Mouse (Mus musculus): ENCODE data around the gene Olfr961. TPM values are rescaled to one million over a fixed set of nuclear protein-coding genes. Genes with fewer than 3 reads are reported as not detected.

Olfr961 gene
- total RNA-seq, 1 experiment: not detected

GRCm38 (mm10) chr9:39623783-39624182 is 21.1 kb upstream of the Olfr961 start:
- TF ChIP-seq MAFK (IDR thresholded peaks at IDR 0.05; ENCODE audit: insufficient read depth, low read depth, low read length) (no peak), ZNF384 (IDR thresholded peaks at IDR 0.05; ENCODE audit: low read depth, low read length) (no peak), CHD2 (IDR thresholded peaks at IDR 0.05; ENCODE audit: low read depth, low read length) (no peak), ZC3H11A (IDR thresholded peaks at IDR 0.05; ENCODE audit: borderline replicate concordance, low read depth, low read length) (no peak), HCFC1 (IDR thresholded peaks at IDR 0.05; ENCODE audit: borderline replicate concordance, insufficient read depth, low read length) (no peak)
- Histone ChIP-seq H3K4me1 (ENCODE audit: control insufficient read depth in 2 of 2, insufficient read depth in 2 of 2, low read length in 2 of 2, poor library complexity in 1 of 2) (no peaks in the 10 kb centered on the region), H3K27ac (ENCODE audit: insufficient read depth, low read depth, low read length, poor library complexity, severe bottlenecking) (no peak overlapping the region), H3K36me3 (ENCODE audit: control insufficient read depth, insufficient read depth, low read length, poor library complexity, severe bottlenecking) (no peaks in the 10 kb centered on the region), H3K9ac (ENCODE audit: insufficient read depth, low read depth, low read length, poor library complexity, severe bottlenecking) (no peak overlapping the region), H3K4me3 (ENCODE audit: insufficient read depth in 1 of 2, low read depth in 1 of 2, low read length in 2 of 2, poor library complexity in 1 of 2, severe bottlenecking in 1 of 2) (no peak overlapping the region), H3K9me3 (ENCODE audit: control insufficient read depth, insufficient read depth, low read depth, low read length) (no peaks in the 10 kb centered on the region)
- in situ Hi-C loops (cut with MboI; ENCODE audit: low sequenced_read_pairs in 2 of 2, unreplicated experiment in 2 of 2): no loop called here
- DNase-seq (ENCODE audit: low read depth, low spot score): no peak

GRCm38 (mm10) chr9:39624711-39625110 is 20.2 kb upstream of the Olfr961 start:
- H3K36me3 ChIP-seq (ENCODE audit: control insufficient read depth, insufficient read depth, low read length, poor library complexity, severe bottlenecking): no peaks in the 10 kb centered on the region
- TF ChIP-seq ZC3H11A (IDR thresholded peaks at IDR 0.05; ENCODE audit: borderline replicate concordance, low read depth, low read length) (no peak), ZNF384 (IDR thresholded peaks at IDR 0.05; ENCODE audit: low read depth, low read length) (no peak), CHD2 (IDR thresholded peaks at IDR 0.05; ENCODE audit: low read depth, low read length) (no peak), HCFC1 (IDR thresholded peaks at IDR 0.05; ENCODE audit: borderline replicate concordance, insufficient read depth, low read length) (no peak), MAFK (IDR thresholded peaks at IDR 0.05; ENCODE audit: insufficient read depth, low read depth, low read length) (no peak)
- no peak overlapping the region for H3K4me3 ChIP-seq (ENCODE audit: insufficient read depth in 1 of 2, low read depth in 1 of 2, low read length in 2 of 2, poor library complexity in 1 of 2, severe bottlenecking in 1 of 2)
- no peaks in the 10 kb centered on the region for H3K4me1 ChIP-seq (ENCODE audit: control insufficient read depth in 2 of 2, insufficient read depth in 2 of 2, low read length in 2 of 2, poor library complexity in 1 of 2)
- no peak overlapping the region for H3K9ac ChIP-seq (ENCODE audit: insufficient read depth, low read depth, low read length, poor library complexity, severe bottlenecking)
- in situ Hi-C loops (cut with MboI; ENCODE audit: low sequenced_read_pairs in 2 of 2, unreplicated experiment in 2 of 2): no loop called here
- H3K27ac ChIP-seq (ENCODE audit: insufficient read depth, low read depth, low read length, poor library complexity, severe bottlenecking): no peak overlapping the region
- DNase-seq (ENCODE audit: low read depth, low spot score): no peak
- H3K9me3 ChIP-seq (ENCODE audit: control insufficient read depth, insufficient read depth, low read depth, low read length): no peaks in the 10 kb centered on the region

DNA sequence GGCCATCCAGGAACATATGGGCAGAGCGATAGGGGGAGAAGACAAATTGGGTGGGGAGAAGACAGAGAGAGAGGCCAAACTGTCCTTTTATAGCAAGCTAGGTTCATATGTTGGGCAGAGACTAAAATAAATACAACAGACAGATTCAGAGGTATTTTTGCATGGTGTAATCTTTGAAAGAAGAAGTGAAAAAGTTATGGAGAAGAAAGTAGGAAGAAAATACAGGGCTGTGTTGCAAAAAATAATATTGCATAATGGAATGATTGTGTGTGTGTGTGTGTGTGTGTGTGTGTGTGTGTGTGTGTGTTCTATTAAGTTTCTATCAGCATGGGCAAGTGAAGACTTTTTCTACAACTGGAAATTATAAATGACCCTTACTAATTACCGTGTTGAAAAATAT is 15.8 kb upstream of the Olfr961 start:
- no peak for DNase-seq (ENCODE audit: low read depth, low spot score)
- in situ Hi-C loops (cut with MboI; ENCODE audit: low sequenced_read_pairs in 2 of 2, unreplicated experiment in 2 of 2): no loop called here
- Histone ChIP-seq H3K27ac (ENCODE audit: insufficient read depth, low read depth, low read length, poor library complexity, severe bottlenecking) (no peak overlapping the region), H3K36me3 (ENCODE audit: control insufficient read depth, insufficient read depth, low read length, poor library complexity, severe bottlenecking) (no peaks in the 10 kb centered on the region), H3K9me3 (ENCODE audit: control insufficient read depth, insufficient read depth, low read depth, low read length) (no peaks in the 10 kb centered on the region), H3K4me3 (ENCODE audit: insufficient read depth in 1 of 2, low read depth in 1 of 2, low read length in 2 of 2, poor library complexity in 1 of 2, severe bottlenecking in 1 of 2) (no peak overlapping the region), H3K4me1 (ENCODE audit: control insufficient read depth in 2 of 2, insufficient read depth in 2 of 2, low read length in 2 of 2, poor library complexity in 1 of 2) (no peaks in the 10 kb centered on the region), H3K9ac (ENCODE audit: insufficient read depth, low read depth, low read length, poor library complexity, severe bottlenecking) (no peak overlapping the region)
- no peak for TF ChIP-seq HCFC1 (IDR thresholded peaks at IDR 0.05; ENCODE audit: borderline replicate concordance, insufficient read depth, low read length)
- TF ChIP-seq MAFK (IDR thresholded peaks at IDR 0.05; ENCODE audit: insufficient read depth, low read depth, low read length): no peak
- no peak for TF ChIP-seq ZC3H11A (IDR thresholded peaks at IDR 0.05; ENCODE audit: borderline replicate concordance, low read depth, low read length)
- TF ChIP-seq ZNF384 (IDR thresholded peaks at IDR 0.05; ENCODE audit: low read depth, low read length): no peak
- TF ChIP-seq CHD2 (IDR thresholded peaks at IDR 0.05; ENCODE audit: low read depth, low read length): no peak

DNA sequence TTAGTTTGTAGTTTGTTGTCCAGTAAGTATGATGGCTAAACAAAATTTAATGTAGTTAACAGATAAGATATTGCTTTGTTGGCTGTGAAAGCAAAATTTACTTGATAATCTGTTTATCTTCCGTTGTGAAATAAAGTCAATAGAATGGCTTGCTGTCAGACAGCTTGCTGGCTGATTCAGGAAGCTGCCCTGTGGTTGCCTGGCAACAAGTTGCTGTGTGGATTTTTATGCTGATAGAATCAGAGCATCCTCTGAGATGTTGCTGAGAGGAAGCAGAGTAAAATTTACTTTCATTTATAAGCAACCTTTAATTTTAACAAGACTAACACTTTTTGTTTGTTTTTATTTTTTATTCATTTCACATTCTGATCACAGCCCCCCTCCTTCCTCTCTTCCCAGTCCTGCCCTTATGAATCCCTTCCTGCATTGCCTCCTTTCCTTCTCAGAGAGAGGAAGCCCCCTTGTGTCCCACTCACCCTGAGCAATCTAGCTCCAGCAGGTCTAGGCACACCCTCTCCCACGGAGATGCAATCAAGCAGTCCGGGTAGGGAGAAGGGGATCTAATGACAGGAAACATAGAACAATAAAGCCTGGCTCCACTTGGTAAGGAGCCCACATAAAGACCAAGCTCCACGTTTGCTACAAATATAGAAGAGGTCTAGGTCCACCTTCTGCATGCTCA is 10.8 kb upstream of the Olfr961 start:
- H3K27ac ChIP-seq (ENCODE audit: insufficient read depth, low read depth, low read length, poor library complexity, severe bottlenecking): no peak overlapping the region
- no peaks in the 10 kb centered on the region for H3K9me3 ChIP-seq (ENCODE audit: control insufficient read depth, insufficient read depth, low read depth, low read length)
- no peak for TF ChIP-seq ZNF384 (IDR thresholded peaks at IDR 0.05; ENCODE audit: low read depth, low read length)
- DNase-seq (ENCODE audit: low read depth, low spot score): no peak
- no peak overlapping the region for H3K9ac ChIP-seq (ENCODE audit: insufficient read depth, low read depth, low read length, poor library complexity, severe bottlenecking)
- in situ Hi-C loops (cut with MboI; ENCODE audit: low sequenced_read_pairs in 2 of 2, unreplicated experiment in 2 of 2): no loop called here
- H3K4me3 ChIP-seq (ENCODE audit: insufficient read depth in 1 of 2, low read depth in 1 of 2, low read length in 2 of 2, poor library complexity in 1 of 2, severe bottlenecking in 1 of 2): no peak overlapping the region
- H3K4me1 ChIP-seq (ENCODE audit: control insufficient read depth in 2 of 2, insufficient read depth in 2 of 2, low read length in 2 of 2, poor library complexity in 1 of 2): no peaks in the 10 kb centered on the region
- no peaks in the 10 kb centered on the region for H3K36me3 ChIP-seq (ENCODE audit: control insufficient read depth, insufficient read depth, low read length, poor library complexity, severe bottlenecking)

DNA sequence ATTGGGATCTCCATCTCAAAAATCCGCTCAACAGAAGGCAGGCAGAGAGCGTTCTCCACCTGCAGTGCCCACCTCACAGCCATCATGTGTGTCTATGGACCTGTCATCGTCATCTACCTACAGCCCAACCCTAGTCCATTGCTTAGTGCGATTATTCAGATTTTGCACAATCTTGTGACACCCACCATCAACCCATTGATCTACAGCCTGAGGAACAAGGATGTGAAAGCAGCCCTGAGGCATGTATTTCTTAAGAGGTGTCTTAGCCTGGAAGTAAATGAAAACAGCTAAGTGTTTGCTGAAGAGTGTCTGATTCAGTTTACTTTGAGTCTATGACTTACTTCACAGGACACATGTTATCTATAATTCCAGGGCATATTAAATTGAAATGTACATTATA is 2.5 kb downstream of the Olfr961 start:
- H3K27ac ChIP-seq (ENCODE audit: insufficient read depth, low read depth, low read length, poor library complexity, severe bottlenecking): no peak overlapping the region
- H3K36me3 ChIP-seq (ENCODE audit: control insufficient read depth, insufficient read depth, low read length, poor library complexity, severe bottlenecking): no peaks in the 10 kb centered on the region
- H3K9ac ChIP-seq (ENCODE audit: insufficient read depth, low read depth, low read length, poor library complexity, severe bottlenecking): no peak overlapping the region
- H3K4me1 ChIP-seq (ENCODE audit: control insufficient read depth in 2 of 2, insufficient read depth in 2 of 2, low read length in 2 of 2, poor library complexity in 1 of 2): no peaks in the 10 kb centered on the region
- H3K4me3 ChIP-seq (ENCODE audit: insufficient read depth in 1 of 2, low read depth in 1 of 2, low read length in 2 of 2, poor library complexity in 1 of 2, severe bottlenecking in 1 of 2): no peak overlapping the region
- no peak for DNase-seq (ENCODE audit: low read depth, low spot score)
- H3K9me3 ChIP-seq (ENCODE audit: control insufficient read depth, insufficient read depth, low read depth, low read length): no peaks in the 10 kb centered on the region
- in situ Hi-C loops (cut with MboI; ENCODE audit: low sequenced_read_pairs in 2 of 2, unreplicated experiment in 2 of 2): no loop called here
- TF ChIP-seq ZC3H11A (IDR thresholded peaks at IDR 0.05; ENCODE audit: borderline replicate concordance, low read depth, low read length): no peak
- no peak for TF ChIP-seq CHD2 (IDR thresholded peaks at IDR 0.05; ENCODE audit: low read depth, low read length)
- no peak for TF ChIP-seq ZNF384 (IDR thresholded peaks at IDR 0.05; ENCODE audit: low read depth, low read length)
- no peak for TF ChIP-seq MAFK (IDR thresholded peaks at IDR 0.05; ENCODE audit: insufficient read depth, low read depth, low read length)
- no peak for TF ChIP-seq HCFC1 (IDR thresholded peaks at IDR 0.05; ENCODE audit: borderline replicate concordance, insufficient read depth, low read length)
